Mouse (Mus musculus) spleen, adult 2 months (tissue): ENCODE data around the gene Caskin2.

ENCODE experiments used
- CTCF ChIP-seq: fragments of 200-500 bp; IDR thresholded peaks from 2 replicates; pipeline ENCODE4 v1.5.1; 2011; ENCODE audit warnings: mild to moderate bottlenecking, inconsistent platforms; ENCODE audit not compliant: insufficient read depth, insufficient read length, insufficient replicate concordance; ENCODE audit errors: extremely low read depth
- POLR2A ChIP-seq: fragments of 200-500 bp; IDR thresholded peaks from 2 replicates; pipeline ENCODE4 v1.6.1; 2011; ENCODE audit warnings: low read depth, low read length, inconsistent platforms

GRCm38 (mm10) chr11:115752653-115753052 lies 60.8 kb downstream of the Caskin2 start:
- TF ChIP-seq POLR2A (no peak), CTCF (no peak)
